ENCODE assay signal across 9 mouse cellular contexts in the genomic region with DNA sequence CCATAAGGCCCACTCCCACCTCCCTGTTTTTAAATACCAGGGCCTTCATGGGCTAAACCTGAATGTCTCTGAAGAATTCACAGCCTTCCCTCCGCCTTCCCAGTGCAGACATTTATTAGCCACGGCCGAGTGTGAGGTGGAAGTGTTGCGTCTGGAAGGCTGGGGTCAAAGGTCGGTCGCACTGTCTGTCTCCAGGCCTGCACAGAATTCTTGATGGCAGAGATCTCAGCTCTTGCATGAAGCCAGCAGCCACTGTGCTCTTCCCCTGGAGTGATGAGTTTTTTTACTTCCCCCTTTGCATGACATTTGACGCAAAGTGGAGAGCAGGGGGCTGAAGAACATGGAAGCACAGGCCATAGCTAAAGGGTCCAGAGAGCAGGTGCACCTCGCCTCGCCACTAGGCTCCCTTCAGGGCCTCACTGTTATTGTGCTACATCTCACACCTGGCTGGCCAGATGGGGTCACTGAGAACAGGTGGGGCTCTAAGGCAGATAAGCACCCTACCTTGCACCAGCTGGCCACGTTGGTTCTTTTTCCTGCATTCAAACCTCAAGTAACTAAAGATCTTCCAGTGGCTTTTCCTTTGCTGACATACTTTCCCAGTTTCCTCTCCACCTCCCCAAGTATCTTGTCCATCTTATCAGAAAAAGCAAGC.
A peak's percentile ranks its signal among the peaks of the same experiment; 100 is the strongest.
DNase-seq lines count a peak whose midpoint lies in the region; ATAC-seq and TF ChIP-seq lines count a peak whose summit lies in the region.
"Had no signal": no experiment of that assay in that cellular context is flagged by ENCODE, and none has a peak within 500 bp of the region (broad histone marks: within the 10 kb centered on the region; RNA-seq: fewer than 3 reads in every experiment).

No protein-coding gene starts in this region.

- H3K4me3 ChIP-seq in heart, embryonic 13.5 days, result peak overlapping the region; percentile 17; the same call in 1 of the 2 replicates
- H3K4me3 ChIP-seq in embryonic facial prominence, embryonic 11.5 days (ENCODE audit: low read depth, low read length), result no peak overlapping the region
- no peak overlapping the region for H3K4me3 ChIP-seq in kidney, postnatal 0 days (replicated peaks; ENCODE audit: low read depth, low read length)
- H3K4me3 ChIP-seq in midbrain, postnatal 0 days (ENCODE audit: low read depth, low read length), result no peak overlapping the region
- H3K4me3 ChIP-seq: myocyte had no signal

- peak overlapping the region; percentile 88 for H3K27ac ChIP-seq in heart, embryonic 13.5 days (replicated peaks)
- no peak overlapping the region for H3K27ac ChIP-seq in embryonic facial prominence, embryonic 11.5 days (replicated peaks; ENCODE audit: low read depth, low read length)
- H3K27ac ChIP-seq in kidney, postnatal 0 days, result no peak overlapping the region
- peak overlapping the region; percentile 84; the same call in 1 of the 2 replicates for H3K27ac ChIP-seq in midbrain, postnatal 0 days (ENCODE audit: low read depth, low read length)

- no peak for TF ChIP-seq CTCF in kidney, postnatal 0 days (IDR thresholded peaks at IDR 0.05; ENCODE audit: low read depth)
- no peak for TF ChIP-seq CTCF in midbrain, postnatal 0 days (IDR thresholded peaks at IDR 0.05)

- no peaks in the 10 kb centered on the region for H3K27me3 ChIP-seq in heart, embryonic 13.5 days (replicated peaks)
- no peaks in the 10 kb centered on the region for H3K27me3 ChIP-seq in embryonic facial prominence, embryonic 11.5 days (ENCODE audit: control insufficient read depth, insufficient read depth, low read length)
- no peaks in the 10 kb centered on the region for H3K27me3 ChIP-seq in kidney, postnatal 0 days (ENCODE audit: insufficient read depth, low read length)
- H3K27me3 ChIP-seq in midbrain, postnatal 0 days (ENCODE audit: insufficient read depth, low read length), result no peaks in the 10 kb centered on the region

- DNase-seq in heart, adult 9 months (ENCODE audit: low spot score in 2 of 2), result no peak
- DNase-seq in embryonic facial prominence, embryonic 11.5 days (ENCODE audit: low spot score), result no peak
- no peak for DNase-seq in kidney, postnatal 0 days (ENCODE audit: low spot score)
- DNase-seq in midbrain, postnatal 0 days (ENCODE audit: low spot score), result no peak
- no peak for DNase-seq in B cell, adult 2 months
- no peak for DNase-seq in right cerebral cortex, postnatal 36 days (ENCODE audit: low spot score in 2 of 2)

- no peaks in the 10 kb centered on the region for H3K9me3 ChIP-seq in heart, embryonic 13.5 days
- H3K9me3 ChIP-seq in embryonic facial prominence, embryonic 11.5 days (replicated peaks; ENCODE audit: control insufficient read depth, low read length), result no peaks in the 10 kb centered on the region
- H3K9me3 ChIP-seq in kidney, postnatal 0 days (replicated peaks; ENCODE audit: low read length), result no peaks in the 10 kb centered on the region
- no peaks in the 10 kb centered on the region for H3K9me3 ChIP-seq in midbrain, postnatal 0 days (ENCODE audit: low read length)

- peak overlapping the region; percentile 67 for H3K9ac ChIP-seq in heart, embryonic 13.5 days
- H3K9ac ChIP-seq in embryonic facial prominence, embryonic 11.5 days (replicated peaks; ENCODE audit: low read length), result no peak overlapping the region
- no peak overlapping the region for H3K9ac ChIP-seq in kidney, postnatal 0 days (ENCODE audit: low read depth, low read length)
- H3K9ac ChIP-seq in midbrain, postnatal 0 days (replicated peaks; ENCODE audit: low read length, poor library complexity, severe bottlenecking), result no peak overlapping the region

- H3K4me1 ChIP-seq in heart, embryonic 13.5 days, result peaks cover 92% of the 10 kb centered on the region
- peaks cover 13% of the 10 kb centered on the region for H3K4me1 ChIP-seq in embryonic facial prominence, embryonic 11.5 days (ENCODE audit: control insufficient read depth, insufficient read depth, low read length)
- H3K4me1 ChIP-seq in kidney, postnatal 0 days (replicated peaks; ENCODE audit: insufficient read depth, low read length), result peaks cover 50% of the 10 kb centered on the region
- H3K4me1 ChIP-seq in midbrain, postnatal 0 days (ENCODE audit: insufficient read depth, low read length), result peaks cover 48% of the 10 kb centered on the region

- no peak for ATAC-seq in heart, embryonic 13.5 days (ENCODE audit: extremely low read depth, insufficient number of reproducible peaks, low FRiP score, low TSS enrichment)
- ATAC-seq in embryonic facial prominence, embryonic 11.5 days (replicated peaks; ENCODE audit: insufficient number of reproducible peaks, low FRiP score, low TSS enrichment, low read depth), result 0 out of 2 replicates have a peak, but pooled peaks have one; percentile 5
- peak; percentile 29 for ATAC-seq in kidney, postnatal 0 days (replicated peaks; ENCODE audit: low FRiP score, low read depth)
- no peak for ATAC-seq in midbrain, postnatal 0 days (ENCODE audit: low FRiP score)
- ATAC-seq in monocyte, adult 5-6 weeks (replicated peaks; ENCODE audit: insufficient number of reproducible peaks, low FRiP score, low TSS enrichment, poor library complexity, severe bottlenecking), result no peak

- peaks cover 17% of the 10 kb centered on the region for H3K36me3 ChIP-seq in heart, embryonic 13.5 days
- no peaks in the 10 kb centered on the region for H3K36me3 ChIP-seq in embryonic facial prominence, embryonic 11.5 days (replicated peaks; ENCODE audit: control insufficient read depth, insufficient read depth, low read depth, low read length)
- H3K36me3 ChIP-seq in kidney, postnatal 0 days (ENCODE audit: insufficient read depth, low read length), result no peaks in the 10 kb centered on the region
- no peaks in the 10 kb centered on the region for H3K36me3 ChIP-seq in midbrain, postnatal 0 days (ENCODE audit: insufficient read depth, low read length)

- WGBS in heart, embryonic 13.5 days, result 45% methylated on average over 10 of the region's 10 CpGs
- 50% methylated on average over 10 of the region's 10 CpGs for WGBS in embryonic facial prominence, embryonic 11.5 days
- 49% methylated on average over 10 of the region's 10 CpGs for WGBS in kidney, postnatal 0 days
- 45% methylated on average over 10 of the region's 10 CpGs for WGBS in midbrain, postnatal 0 days

- peak overlapping the region; percentile 61 for H3K4me2 ChIP-seq in heart, embryonic 13.5 days
- H3K4me2 ChIP-seq in embryonic facial prominence, embryonic 11.5 days (ENCODE audit: low read depth, low read length), result no peak overlapping the region
- no peak overlapping the region for H3K4me2 ChIP-seq in kidney, postnatal 0 days (ENCODE audit: low read length)
- no peak overlapping the region for H3K4me2 ChIP-seq in midbrain, postnatal 0 days (ENCODE audit: low read depth, low read length, poor library complexity, severe bottlenecking)

Comparison
In these comparisons a context has a peak if more than half of its experiments do, and no peak if none do; other contexts are left out.
1. ATAC-seq: peak in embryonic facial prominence, embryonic 11.5 days (single experiment) and kidney, postnatal 0 days (single experiment); none in heart, embryonic 13.5 days (single experiment), midbrain, postnatal 0 days (single experiment) and monocyte, adult 5-6 weeks (single experiment).
2. H3K27ac ChIP-seq: peak in heart, embryonic 13.5 days (single experiment) and midbrain, postnatal 0 days (single experiment); none in embryonic facial prominence, embryonic 11.5 days (single experiment) and kidney, postnatal 0 days (single experiment).